Mouse (Mus musculus) adrenal gland, postnatal 10 days (tissue): Measurements from ENCODE around the gene Ypel4. TPM values are rescaled to one million over a fixed set of nuclear protein-coding genes. Genes with fewer than 3 reads are reported as not detected.
A peak's percentile ranks its signal among the peaks of the same experiment; 100 is the strongest.

Experiments
- DNase-seq: peaks from one replicate; pipeline ENCODE4 v3.0.0; 2021; ENCODE audit warnings: mixed read lengths
- long read RNA-seq, 2 experiments: library from polyadenylated mRNA; stranded (forward); transcript quantifications; one replicate each; pipeline ENCODE4 v2.0.0; 2021
- total RNA-seq, 2 experiments: library from RNA; stranded (reverse); gene quantifications; 2 replicates each; pipeline ENCODE4 v1.2.3; 2021

The Ypel4 gene
- 1 to 10 TPM; 4.2 to 7.9 TPM for total RNA-seq
- long read RNA-seq, experiment 1, partial matches to known transcripts, result 5 of 5 reads
- long read RNA-seq, experiment 1, other reads (novel, unspliced or antisense), result 0 of 5 reads
- long read RNA-seq, experiment 2, partial matches to known transcripts, result 1 of 1 reads
- long read RNA-seq, experiment 2, other reads (novel, unspliced or antisense), result 0 of 1 reads

- peak; percentile 78 for DNase-seq
These were observed at the start of gene Ypel4 for GRCm38 (mm10) chr2:84733579-84734300. Ypel4 (plus strand) TSS chr2:84734058.

GRCm38 (mm10) chr2:84688080-84688844, 45.6 kb upstream of the Ypel4 start:
- DNase-seq, result no peak

GRCm38 (mm10) chr2:84690050-84690449, 43.8 kb upstream of the Ypel4 start:
- no peak for DNase-seq

GRCm38 (mm10) chr2:84695007-84695695, 38.7 kb upstream of the Ypel4 start:
- DNase-seq, result no peak

- no peak for DNase-seq
These were observed 30.4 kb upstream of the Ypel4 start for GRCm38 (mm10) chr2:84703497-84703896.

- no peak for DNase-seq
These were observed 29.5 kb upstream of the Ypel4 start for GRCm38 (mm10) chr2:84704329-84704728.

GRCm38 (mm10) chr2:84705295-84705694, 28.6 kb upstream of the Ypel4 start:
- no peak for DNase-seq

GRCm38 (mm10) chr2:84707523-84707922, 26.3 kb upstream of the Ypel4 start:
- DNase-seq, result no peak

- DNase-seq, result no peak
These were observed 22.0 kb upstream of the Ypel4 start for GRCm38 (mm10) chr2:84711898-84712297.

- DNase-seq, result no peak
These were observed 19.4 kb upstream of the Ypel4 start for GRCm38 (mm10) chr2:84714422-84714810.

GRCm38 (mm10) chr2:84714811-84715561, 18.9 kb upstream of the Ypel4 start, which contains the start of gene Zdhhc5:
Zdhhc5 (minus strand) TSS chr2:84715180.
- DNase-seq, result peak; percentile 99

GRCm38 (mm10) chr2:84715562-84716361, 18.1 kb upstream of the Ypel4 start:
- peak; percentile 61 for DNase-seq

- DNase-seq, result no peak
These were observed 17.2 kb upstream of the Ypel4 start for GRCm38 (mm10) chr2:84716423-84717355.

- DNase-seq, result no peak
These were observed 16.5 kb upstream of the Ypel4 start for GRCm38 (mm10) chr2:84717357-84717756.

GRCm38 (mm10) chr2:84720718-84721117, 13.1 kb upstream of the Ypel4 start:
- DNase-seq, result no peak

- DNase-seq, result no peak
These were observed 12.7 kb upstream of the Ypel4 start for GRCm38 (mm10) chr2:84721182-84721581.

GRCm38 (mm10) chr2:84723856-84724255, 10.0 kb upstream of the Ypel4 start:
- DNase-seq, result no peak

GRCm38 (mm10) chr2:84725770-84726169, 8.1 kb upstream of the Ypel4 start:
- peak; percentile 22 for DNase-seq

GRCm38 (mm10) chr2:84726716-84727115, 7.1 kb upstream of the Ypel4 start:
- no peak for DNase-seq
